Mouse (Mus musculus): ENCODE measurements at regions not wholly inside any gene's neighbourhood (a gene's known extent, or its start where the extent isn't known, plus 50 kb on each side); places are given as distances from the start of the nearest gene placed in this dataset.

DNA sequence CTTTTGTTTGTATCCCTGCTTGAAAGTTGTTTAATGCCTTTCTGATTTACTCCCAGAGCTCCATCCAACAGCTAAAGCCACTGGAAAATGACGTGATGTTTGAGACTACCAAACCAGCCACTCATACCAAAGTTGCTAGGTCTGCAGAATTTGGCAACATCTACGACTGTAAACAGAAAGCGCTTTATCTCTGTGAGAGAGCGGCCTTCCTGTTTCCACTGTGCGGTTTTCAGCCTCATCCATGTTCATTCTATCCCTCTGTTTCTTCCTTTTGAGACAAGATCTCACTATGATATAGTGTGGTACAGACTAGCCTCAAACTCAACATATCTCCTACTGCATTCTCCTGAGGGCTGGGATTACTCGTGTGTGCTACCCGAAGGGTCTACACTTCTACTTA is 100.0 kb downstream of the Tmem30b start:
- no peak for DNase-seq

DNA sequence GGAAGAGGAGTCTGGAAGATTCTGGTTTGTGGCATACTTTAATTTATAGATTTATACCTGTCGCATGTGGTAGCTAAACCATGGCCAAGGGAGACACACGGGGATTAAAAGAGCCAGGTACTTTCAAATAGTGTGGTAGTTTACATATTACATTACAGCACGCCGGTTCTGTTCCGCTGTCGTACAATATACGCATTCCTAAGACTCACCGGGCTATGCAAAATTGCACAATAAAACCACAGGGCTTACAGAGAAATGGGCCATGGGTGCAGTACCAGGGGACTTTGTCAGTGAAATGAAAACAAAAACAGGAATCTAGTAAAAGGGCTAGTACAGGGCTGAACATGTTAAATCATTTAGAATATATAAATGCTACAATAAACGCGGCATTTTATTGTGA is 100.6 kb downstream of the Tmem30b start:
- peak in 1 of 2 experiments; percentile 50 for DNase-seq

DNA sequence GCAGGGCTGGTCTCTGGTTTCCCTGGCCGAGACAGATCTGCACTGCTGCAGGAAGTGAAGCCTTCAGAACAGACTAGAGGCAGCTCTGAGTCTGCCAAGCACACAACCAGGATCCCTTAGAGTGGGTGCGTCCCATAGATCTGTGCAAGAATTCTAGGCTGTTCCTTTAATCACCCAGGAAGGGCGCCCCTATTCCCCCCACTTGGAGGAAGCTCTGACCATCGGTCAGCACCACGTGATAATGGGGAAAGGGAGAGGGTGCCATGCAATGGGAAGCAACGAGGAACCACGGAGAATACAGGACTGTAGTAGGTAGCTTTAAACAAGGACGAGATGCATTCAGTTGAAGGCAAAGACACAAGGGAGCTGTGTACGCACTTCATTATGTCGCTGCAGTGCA is 101.1 kb downstream of the Tmem30b start:
- DNase-seq = no peak

DNA sequence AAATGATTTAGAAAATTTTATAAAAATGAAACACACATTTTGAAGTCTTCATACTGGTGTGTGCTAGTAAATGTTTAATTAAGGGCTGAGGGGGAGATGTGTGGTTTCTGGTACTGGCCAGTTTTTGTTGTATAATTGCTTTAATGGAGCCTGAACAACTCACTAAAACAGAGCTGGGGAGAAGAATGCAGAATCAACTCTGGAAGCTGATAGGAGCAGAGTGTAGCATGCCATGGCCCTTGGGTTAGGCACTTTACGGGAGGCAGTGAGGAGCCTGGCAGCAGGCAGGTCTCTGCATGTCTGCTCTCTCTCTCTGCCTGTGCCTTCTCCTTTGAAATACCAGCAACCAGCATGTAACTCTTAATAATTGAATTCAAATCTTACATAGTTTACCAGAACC is 104.9 kb downstream of the Tmem30b start:
- DNase-seq = peak in 1 of 2 experiments; percentile 53

DNA sequence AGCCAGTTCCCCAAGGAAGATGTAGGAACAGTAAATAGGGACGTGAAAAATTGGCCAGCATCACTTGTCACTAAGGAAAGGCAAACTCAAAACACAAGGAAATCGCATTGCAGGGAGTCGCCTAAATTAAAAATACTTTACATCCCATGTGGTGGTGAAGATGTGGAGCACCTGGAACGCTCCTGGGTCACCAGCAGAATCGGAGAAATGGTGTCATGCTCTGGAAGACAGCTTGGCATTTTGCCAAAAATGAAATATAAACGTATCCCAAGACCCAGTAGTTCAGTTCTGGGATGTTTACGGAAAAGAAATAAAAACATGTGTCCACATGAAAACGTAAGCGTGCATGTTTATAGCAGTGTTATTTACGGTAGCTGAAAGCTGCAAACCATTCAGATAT is 111.5 kb downstream of the Tmem30b start:
- no peak for DNase-seq

DNA sequence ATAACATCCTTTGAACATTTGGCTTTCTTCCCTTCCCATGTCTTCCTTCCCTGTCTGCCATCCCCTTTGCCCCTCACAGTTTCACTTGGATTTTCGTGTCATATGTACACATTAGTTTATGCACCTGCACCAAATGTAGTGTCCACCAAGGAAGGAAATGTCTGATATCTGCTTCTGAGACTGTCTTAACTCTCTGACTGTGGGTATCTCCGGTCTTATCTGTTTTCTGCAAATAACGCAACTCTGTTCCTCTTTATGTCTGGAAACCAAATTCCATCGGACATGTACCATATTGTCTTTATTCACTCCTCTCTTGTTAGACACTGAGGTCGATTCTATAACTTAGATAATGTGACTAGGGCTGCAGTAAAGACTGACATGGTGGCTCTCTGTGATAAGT is 113.6 kb downstream of the Tmem30b start:
- no peak for DNase-seq

DNA sequence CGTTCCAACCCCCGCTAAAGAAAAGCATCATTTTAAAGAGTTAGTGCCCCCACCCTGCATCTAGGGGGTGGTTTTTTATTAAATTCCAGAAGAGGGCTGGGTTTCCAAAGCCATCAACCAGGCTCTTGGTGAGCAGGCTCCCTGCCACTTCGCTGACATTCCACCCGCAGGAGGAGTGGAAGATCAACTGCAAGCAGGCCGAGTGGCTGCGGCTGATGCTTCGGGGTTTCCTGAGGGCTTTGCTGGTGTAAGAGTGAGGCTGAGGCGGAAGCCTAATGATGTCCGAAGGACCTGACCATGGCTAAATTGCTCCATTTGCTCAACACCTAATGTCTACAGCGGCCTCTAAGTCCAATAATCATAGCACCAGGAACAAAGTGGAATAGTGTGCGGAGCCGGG is 118.0 kb downstream of the Tmem30b start:
- no peak for DNase-seq

DNA sequence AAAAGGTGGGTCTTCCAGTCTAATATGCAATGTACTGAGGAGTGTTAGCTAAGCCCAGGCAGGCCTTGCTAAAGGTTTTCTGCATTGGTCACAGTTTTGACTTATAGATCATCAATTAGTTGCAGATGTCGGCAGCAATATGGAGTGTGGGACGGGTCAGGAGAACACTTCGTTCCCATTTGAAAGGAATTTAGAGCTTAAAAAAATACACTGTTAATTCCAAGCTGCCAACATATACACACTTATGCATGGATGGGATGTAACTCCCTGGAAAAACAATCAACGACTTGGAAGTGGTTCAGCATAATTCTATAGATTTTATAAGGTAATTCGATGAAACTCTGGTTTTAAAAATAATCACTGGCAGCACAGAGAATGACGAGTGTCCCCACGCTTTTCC is 121.4 kb downstream of the Tmem30b start:
- DNase-seq = no peak

DNA sequence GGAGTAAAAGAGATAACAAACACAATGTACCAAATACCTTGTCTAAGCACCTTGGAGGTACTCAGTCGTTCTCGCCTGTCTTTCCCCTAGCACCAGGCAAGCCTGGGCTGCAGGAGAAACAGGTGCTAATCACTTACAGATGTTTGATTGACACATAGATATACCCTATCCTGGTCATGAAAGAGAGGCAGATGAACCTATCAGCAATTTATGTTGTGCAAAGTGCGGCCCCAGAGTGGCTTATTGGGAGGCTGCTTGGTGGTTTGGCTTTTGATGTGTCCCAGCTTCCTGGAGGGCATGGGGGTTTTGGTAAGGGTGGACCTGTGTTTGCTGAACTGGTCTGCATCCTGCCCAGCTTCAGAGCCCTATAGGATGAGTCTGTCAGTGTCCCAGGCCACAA is 129.1 kb downstream of the Tmem30b start:
- no peak for DNase-seq

DNA sequence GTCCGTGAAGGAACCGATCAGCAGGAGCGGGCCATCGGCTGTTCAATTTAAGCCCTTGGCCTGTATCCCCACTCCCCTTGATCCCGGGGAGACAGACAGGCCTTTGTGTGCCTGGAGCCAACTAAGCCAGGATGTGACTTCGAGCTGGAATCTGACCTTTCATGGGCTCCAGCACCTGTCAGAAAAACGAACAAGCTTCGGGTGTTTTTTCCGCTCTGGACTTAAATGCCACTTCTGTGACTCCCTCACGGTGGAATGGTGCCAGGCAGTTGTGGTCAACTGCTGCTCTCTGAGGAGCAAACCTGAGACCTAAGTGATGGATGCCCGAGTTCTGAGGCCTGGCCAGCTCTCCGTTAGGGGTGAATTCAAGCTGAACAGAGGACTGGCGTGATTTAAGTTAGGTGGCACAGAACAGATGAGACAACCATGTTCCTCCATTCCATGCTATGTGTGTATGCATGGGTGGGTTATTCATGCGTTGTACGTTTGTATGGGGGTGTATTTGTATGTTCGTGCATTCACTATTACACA is 129.8 kb downstream of the Tmem30b start:
- no peak for DNase-seq

DNA sequence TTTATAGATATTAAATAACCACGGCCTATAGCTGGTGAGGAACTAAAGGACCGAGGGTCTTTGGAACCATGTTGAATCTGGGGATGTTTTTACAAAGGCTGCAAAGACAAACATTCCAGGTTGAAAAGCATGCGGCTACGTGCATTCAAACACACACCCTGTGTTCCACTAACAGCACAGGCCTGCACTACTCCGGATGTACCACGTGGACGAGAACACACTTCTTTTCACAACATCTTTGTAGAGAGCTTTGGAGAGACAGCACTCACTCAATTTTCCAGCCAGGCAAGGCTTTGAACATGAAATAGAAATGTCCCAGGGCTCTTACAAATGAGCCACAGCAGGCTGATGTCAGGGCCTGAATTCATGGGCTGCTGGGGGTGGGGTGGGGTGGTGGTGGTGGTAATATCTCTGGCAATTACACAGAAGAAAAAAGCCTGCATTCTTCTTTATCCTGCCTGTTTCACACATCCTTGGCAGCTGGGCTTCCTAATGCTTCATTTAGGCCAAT is 129.3 kb downstream of the Slc38a6 start:
- DNase-seq = no peak

DNA sequence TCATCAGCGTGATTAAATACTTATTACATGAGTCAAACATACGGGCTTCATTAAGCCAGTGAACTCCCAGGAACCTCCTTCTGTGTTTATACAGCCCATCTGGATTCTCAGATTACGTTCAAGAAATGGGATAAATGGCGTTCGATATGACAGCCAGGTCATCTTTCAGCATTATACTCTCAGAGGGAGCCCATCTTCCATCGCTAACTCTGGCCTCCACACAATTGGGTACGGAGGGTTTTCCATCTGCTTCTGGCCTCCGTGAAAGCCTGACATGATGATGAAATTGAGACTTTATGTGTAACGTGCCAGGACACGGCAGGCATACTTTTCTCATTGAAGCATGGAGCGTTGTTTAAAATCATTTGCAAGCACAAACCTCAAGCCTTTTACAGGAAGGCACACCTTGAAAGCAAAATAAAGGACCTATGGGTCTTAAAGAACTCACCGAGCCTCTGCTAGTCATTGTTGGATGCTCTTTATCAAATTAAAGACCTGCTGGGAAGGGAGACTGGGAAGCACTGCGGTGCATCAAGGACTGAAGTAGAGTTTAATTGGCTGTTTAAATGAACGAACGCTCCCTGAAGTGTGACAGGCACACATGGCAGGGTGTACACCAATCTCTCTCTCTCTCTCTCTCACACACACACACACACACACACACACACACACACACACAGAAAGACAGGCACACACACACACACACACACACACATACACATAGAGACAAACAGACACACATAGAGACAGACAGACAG is 127.0 kb downstream of the Slc38a6 start:
- no peak for DNase-seq

DNA sequence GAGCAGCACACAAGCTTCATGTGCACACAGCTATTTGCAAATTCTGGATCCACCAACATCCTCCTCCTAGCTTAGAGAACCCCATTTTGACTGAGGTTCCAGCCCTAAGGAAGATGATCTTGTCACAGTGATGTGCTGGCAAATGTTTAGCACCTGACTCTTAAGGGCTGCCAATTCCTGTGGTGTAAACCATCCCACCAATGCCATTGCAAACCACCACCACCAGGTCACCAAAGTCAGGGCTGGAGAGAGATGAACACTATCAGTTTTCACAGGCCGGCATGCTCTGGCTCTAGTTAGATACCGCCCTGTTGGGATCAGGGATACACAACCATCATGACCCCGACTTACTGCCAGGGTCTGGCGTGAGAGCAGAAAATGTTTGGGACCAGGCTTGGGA is 125.9 kb downstream of the Slc38a6 start:
- no peak for DNase-seq

DNA sequence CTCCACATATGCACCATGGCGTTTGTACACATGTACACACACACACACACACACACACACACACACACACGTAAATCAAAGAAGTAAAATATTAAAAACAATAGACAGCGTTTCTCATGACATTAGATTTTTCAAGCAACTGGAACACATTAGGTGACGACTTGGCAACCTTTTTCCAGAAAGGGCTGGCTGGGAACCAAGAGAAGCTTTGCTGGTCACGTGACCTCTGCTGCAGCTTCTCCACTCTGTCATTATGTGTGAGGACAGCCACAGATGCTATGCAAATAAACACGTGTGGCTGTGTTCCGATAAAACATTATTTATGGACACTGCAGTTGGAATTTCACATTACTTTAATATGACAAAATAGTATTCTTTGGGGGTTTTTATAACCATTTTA is 124.3 kb downstream of the Slc38a6 start:
- DNase-seq = peak; percentile 37 to 48

DNA sequence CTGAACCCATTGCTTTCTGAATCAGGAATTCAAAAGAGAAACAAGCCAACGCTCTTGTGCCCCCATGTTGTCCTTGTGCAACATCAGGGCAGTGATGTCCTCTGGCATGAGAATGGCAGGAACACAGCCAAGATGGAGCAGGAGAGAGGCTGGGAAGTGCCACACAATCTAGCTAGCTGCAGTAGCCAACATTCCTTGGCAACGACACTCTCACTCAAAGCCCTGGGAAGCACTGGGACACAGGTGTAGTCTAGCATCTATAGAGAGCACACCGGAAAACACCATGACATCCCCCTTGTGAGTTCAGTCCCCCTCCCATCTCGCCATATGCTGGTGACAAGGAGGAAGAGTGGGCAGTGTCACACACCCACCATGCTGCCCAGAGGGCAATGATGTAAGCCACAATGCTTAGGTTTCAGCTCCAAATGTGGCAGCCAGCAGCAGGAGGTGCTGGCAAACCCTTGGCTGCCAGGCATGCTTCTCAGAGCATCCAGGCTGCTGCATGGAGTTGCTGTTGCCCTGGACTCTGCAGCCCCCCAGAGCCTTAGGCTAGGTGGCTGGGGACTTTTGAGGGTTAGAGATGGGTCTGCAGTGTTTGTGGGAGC is 123.0 kb downstream of the Slc38a6 start:
- DNase-seq = no peak

DNA sequence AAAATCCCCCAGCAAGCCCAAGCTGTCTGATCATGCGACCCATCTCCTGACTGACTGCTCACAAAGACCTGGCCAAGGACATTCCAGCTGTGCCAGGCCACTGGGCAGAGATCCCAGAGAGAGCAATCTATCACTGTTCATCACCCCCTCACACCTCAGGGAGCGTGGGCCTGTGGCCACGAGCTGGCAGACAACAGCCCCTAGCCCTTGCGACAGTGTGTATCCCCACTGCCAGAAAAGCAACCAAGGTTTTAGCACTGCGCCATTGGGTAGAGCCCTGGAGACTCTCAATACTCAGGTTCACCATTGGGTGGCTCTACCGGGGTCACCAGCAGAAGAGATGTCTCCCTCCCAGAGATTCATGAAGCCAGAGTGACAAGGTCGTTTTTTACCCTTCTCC is 122.0 kb downstream of the Slc38a6 start:
- DNase-seq = peak; percentile 59 to 65

DNA sequence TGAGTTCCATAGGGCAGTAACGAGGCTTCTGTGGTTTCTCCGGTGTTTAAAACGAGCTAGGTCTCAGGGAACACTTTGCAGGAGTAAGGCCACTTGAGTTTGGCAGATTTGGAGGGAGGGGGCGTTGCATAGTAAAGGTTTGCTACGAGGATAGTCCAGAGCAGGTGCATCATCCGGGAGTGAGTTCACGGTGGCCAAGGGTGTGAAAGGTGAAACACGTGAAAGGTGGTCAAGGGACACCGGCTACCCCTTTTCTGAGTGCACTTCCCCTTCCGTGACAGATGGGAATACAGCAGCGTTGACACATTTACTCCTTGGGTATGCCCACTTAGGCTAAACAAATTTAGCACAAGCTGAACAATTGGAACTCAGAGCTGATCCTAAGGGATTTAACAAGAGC is 121.6 kb downstream of the Slc38a6 start:
- DNase-seq = no peak

DNA sequence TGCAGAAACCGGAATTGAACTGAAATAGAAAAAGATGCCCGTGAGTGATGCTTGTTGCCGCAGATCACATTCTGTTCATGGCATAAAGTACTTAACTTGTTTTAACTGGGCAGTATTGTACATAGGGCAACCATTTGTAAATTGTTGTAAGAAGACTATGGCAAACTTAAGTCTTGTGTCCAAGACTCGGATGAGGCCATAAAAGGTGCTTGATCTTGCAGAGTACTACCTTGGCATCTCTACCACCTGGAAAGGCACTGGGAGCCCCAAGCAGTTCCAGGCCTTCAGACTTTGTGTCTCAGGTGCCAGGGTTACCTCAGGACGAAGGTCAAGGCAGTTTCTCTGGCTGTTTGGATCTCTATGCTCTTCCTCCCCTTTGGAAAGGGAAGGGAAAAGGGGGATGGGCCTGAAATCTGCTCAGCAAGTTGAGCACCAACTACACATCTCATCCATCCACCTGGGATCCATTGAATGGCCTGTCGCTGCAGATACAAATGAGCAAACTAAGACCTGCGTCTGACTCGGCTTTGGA is 120.0 kb downstream of the Slc38a6 start:
- DNase-seq = no peak

DNA sequence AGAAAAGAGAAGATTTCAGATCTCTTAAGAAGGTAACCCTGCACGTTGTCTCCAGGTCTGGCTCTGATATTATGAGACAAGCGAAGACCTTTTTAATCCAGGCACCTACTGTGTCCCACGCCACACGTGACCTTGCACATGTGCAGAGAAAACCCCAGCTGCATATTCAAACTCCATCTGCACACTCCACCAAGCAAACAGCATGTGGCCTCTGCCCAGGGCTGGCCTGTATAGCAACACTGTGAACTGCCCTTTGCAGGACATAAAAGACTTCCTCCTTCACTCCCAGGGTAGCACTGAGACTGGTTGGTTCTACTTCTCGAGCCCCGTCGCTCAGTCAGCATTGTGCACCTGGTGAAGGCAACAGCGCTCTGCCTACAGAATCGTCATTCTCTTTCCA is 119.0 kb downstream of the Slc38a6 start:
- DNase-seq = no peak

DNA sequence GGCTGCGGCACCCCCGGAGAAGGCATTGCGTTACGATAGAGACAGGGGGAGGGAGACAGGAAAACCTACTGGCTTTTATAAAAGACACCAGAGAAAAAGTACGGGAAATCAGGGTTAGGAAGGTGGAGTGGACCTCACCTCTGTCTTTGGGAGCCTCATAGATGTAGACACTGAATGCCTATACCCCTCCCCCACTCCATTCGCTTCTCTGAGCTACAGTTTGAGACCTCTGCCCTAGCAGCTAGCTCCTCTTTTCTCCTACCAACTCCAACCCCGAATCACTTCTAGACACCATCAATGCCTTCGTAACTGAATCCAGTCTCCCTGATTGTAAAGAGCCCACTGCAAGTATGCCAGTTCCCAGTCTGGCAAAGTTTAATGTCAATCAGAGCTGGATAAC is 118.5 kb downstream of the Slc38a6 start:
- DNase-seq = no peak

DNA sequence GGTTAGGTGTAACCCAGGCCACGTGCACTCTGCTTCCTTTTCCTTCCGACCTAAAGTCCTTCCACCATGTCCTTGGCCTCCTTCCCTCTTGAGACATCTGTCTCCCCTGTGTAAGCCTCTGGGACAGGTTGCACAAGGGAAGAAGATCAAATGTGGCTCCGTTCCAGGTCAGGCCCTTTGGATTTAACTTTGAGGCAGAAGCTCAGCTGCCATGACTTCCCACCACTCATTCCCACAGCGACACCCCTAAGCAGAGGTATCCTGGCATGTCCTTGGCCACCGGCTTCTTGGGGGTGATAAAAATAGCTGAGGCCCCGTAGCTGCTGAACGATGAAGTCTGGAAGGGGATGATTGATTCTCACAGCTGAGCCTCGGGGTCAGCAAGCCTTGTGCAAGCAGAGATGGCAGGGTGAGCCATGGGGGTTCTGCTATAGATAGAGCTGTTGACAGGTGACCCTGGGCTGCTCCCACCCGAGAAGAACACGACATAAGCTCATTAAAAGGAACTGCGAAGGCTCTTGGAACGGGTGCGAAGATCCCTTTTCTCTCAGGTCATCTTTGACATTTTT is 117.4 kb downstream of the Slc38a6 start:
- no peak for DNase-seq

All from kidney, adult 8-10 months (tissue).